Mouse (Mus musculus) MEL (cell line): ENCODE measurements around the gene Ecpas. TPM values are rescaled to one million over a fixed set of nuclear protein-coding genes. Genes with fewer than 3 reads are reported as not detected.

Experiments used
- DNase-seq: peaks from one replicate; pipeline ENCODE4 v3.0.0; 2011; ENCODE audit warnings: low read depth, low spot score
- H3K27ac ChIP-seq: 2 replicates; pipeline ENCODE4 v1.5.1; 2012; ENCODE audit warnings: low read depth, mild to moderate bottlenecking, control low read depth, low read length, moderate library complexity; ENCODE audit not compliant: control insufficient read depth
- H3K27me3 ChIP-seq, 2 experiments: fragments of 150-350 bp in 1 of 2; sonication (generic) in 1 of 2; 2 replicates each; pipeline ENCODE4 v1.6.1; 2012; ENCODE audit warnings: low read length in 2 of 2, mild to moderate bottlenecking in 2 of 2, improper control_type of control experiment in 1 of 2, moderate library complexity in 1 of 2; ENCODE audit not compliant: insufficient read depth in 2 of 2, control insufficient read depth in 1 of 2
- H3K36me3 ChIP-seq, 2 experiments: 2 replicates each; pipeline ENCODE4 v1.6.1; 2012 to 2014; ENCODE audit warnings: low read length in 2 of 2, improper control_type of control experiment in 1 of 2, inconsistent platforms in 1 of 2, mild to moderate bottlenecking in 1 of 2; ENCODE audit not compliant: insufficient read depth in 2 of 2, control insufficient read depth in 1 of 2
- H3K4me1 ChIP-seq, 2 experiments: fragments of 150-350 bp in 1 of 2; sonication (generic) in 1 of 2; 2 replicates each; pipeline ENCODE4 v1.6.1; 2012; ENCODE audit warnings: low read length in 2 of 2, improper control_type of control experiment in 1 of 2, mild to moderate bottlenecking in 1 of 2; ENCODE audit not compliant: insufficient read depth in 2 of 2, control insufficient read depth in 1 of 2
- H3K4me3 ChIP-seq, 2 experiments: fragments of 150-350 bp in 1 of 2; sonication (generic) in 1 of 2; 2 replicates each; pipeline ENCODE4 v1.5.1; 2012; ENCODE audit warnings: low read depth in 2 of 2, low read length in 2 of 2, mild to moderate bottlenecking in 2 of 2, moderate library complexity in 2 of 2, control low read depth in 1 of 2, improper control_type of control experiment in 1 of 2; ENCODE audit not compliant: control insufficient read depth in 1 of 2, insufficient read depth in 1 of 2
- H3K79me2 ChIP-seq: 2 replicates; pipeline ENCODE4 v1.6.1; 2012; ENCODE audit warnings: mild to moderate bottlenecking, low read length, moderate library complexity; ENCODE audit not compliant: control insufficient read depth, poor library complexity, insufficient read depth
- H3K9ac ChIP-seq: 2 replicates; pipeline ENCODE4 v1.6.1; 2012; ENCODE audit warnings: low read depth, mild to moderate bottlenecking, control low read depth, low read length, moderate library complexity; ENCODE audit not compliant: control insufficient read depth, poor library complexity, severe bottlenecking
- H3K9me3 ChIP-seq: fragments of 150-350 bp; sonication (generic); replicated peaks from 2 replicates; pipeline ENCODE4 v1.6.1; 2012; ENCODE audit warnings: mild to moderate bottlenecking, low read length, improper control_type of control experiment, moderate library complexity; ENCODE audit not compliant: insufficient read depth
- BHLHE40 ChIP-seq: IDR thresholded peaks from 2 replicates; pipeline ENCODE4 v1.6.1; 2012; ENCODE audit warnings: low read depth, mild to moderate bottlenecking, inconsistent platforms, low read length, improper control_type of control experiment, borderline replicate concordance
- CHD1 ChIP-seq: IDR thresholded peaks from 2 replicates; pipeline ENCODE4 v1.6.1; 2012; ENCODE audit warnings: low read depth, mild to moderate bottlenecking, inconsistent platforms, low read length, improper control_type of control experiment
- CHD2 ChIP-seq: IDR thresholded peaks from 2 replicates; pipeline ENCODE4 v1.6.1; 2011; ENCODE audit warnings: low read length, improper control_type of control experiment
- CTCF ChIP-seq, 3 experiments: IDR thresholded peaks in 2 of 3; conservative IDR thresholded peaks in 1 of 3; 2 replicates each; pipeline ENCODE4 v1.5.1; 2011 to 2012; ENCODE audit warnings: low read length in 3 of 3, low read depth in 2 of 3, mild to moderate bottlenecking in 2 of 3, improper control_type of control experiment in 1 of 3, inconsistent platforms in 1 of 3, mixed read lengths in 1 of 3, moderate library complexity in 1 of 3; ENCODE audit not compliant: control insufficient read depth in 1 of 3, insufficient read depth in 1 of 3, poor library complexity in 1 of 3, severe bottlenecking in 1 of 3
- E2F4 ChIP-seq: IDR thresholded peaks from 2 replicates; pipeline ENCODE4 v1.6.1; 2011; ENCODE audit warnings: low read depth, low read length, improper control_type of control experiment, borderline replicate concordance
- ELF1 ChIP-seq: IDR thresholded peaks from 2 replicates; pipeline ENCODE4 v1.6.1; 2014; ENCODE audit warnings: low read depth, mild to moderate bottlenecking, inconsistent platforms, low read length, improper control_type of control experiment, moderate library complexity
- EP300 ChIP-seq, 2 experiments: IDR thresholded peaks; 2 replicates each; pipeline ENCODE4 v1.6.1; 2011; ENCODE audit warnings: improper control_type of control experiment in 2 of 2, low read length in 2 of 2, low read depth in 1 of 2, mild to moderate bottlenecking in 1 of 2
- ETS1 ChIP-seq: IDR thresholded peaks from 2 replicates; pipeline ENCODE4 v1.6.1; 2012; ENCODE audit warnings: low read depth, mild to moderate bottlenecking, inconsistent platforms, low read length, improper control_type of control experiment, moderate library complexity
- GATA1 ChIP-seq: IDR thresholded peaks from 2 replicates; pipeline ENCODE4 v1.6.1; 2011; ENCODE audit warnings: low read depth, low read length, improper control_type of control experiment
- HCFC1 ChIP-seq: IDR thresholded peaks from 2 replicates; pipeline ENCODE4 v1.6.1; 2012; ENCODE audit warnings: low read depth, mild to moderate bottlenecking, inconsistent platforms, low read length, improper control_type of control experiment, moderate library complexity
- JUND ChIP-seq: IDR thresholded peaks from 2 replicates; pipeline ENCODE4 v1.6.1; 2011; ENCODE audit warnings: low read depth, mild to moderate bottlenecking, improper control_type of control experiment, low read length
- KAT2A ChIP-seq: conservative IDR thresholded peaks from 2 replicates; pipeline ENCODE4 v1.6.1; 2012; ENCODE audit warnings: low read depth, low read length, improper control_type of control experiment, inconsistent platforms
- MAFK ChIP-seq: IDR thresholded peaks from 2 replicates; pipeline ENCODE4 v1.6.1; 2011; ENCODE audit warnings: low read depth, mild to moderate bottlenecking, low read length, improper control_type of control experiment, borderline replicate concordance
- MAX ChIP-seq: IDR thresholded peaks from 2 replicates; pipeline ENCODE4 v1.6.1; 2011; ENCODE audit warnings: low read length, improper control_type of control experiment
- MAZ ChIP-seq: IDR thresholded peaks from 2 replicates; pipeline ENCODE4 v1.6.1; 2012; ENCODE audit warnings: low read depth, mild to moderate bottlenecking, inconsistent platforms, low read length, improper control_type of control experiment
- MEF2A ChIP-seq: IDR thresholded peaks from 2 replicates; pipeline ENCODE4 v1.6.1; 2014; ENCODE audit warnings: low read depth, mild to moderate bottlenecking, inconsistent platforms, low read length, improper control_type of control experiment; ENCODE audit not compliant: poor library complexity, insufficient replicate concordance, severe bottlenecking; ENCODE audit errors: extremely low read depth
- MXI1 ChIP-seq: IDR thresholded peaks from 2 replicates; pipeline ENCODE4 v1.6.1; 2011; ENCODE audit warnings: mild to moderate bottlenecking, low read depth, low read length, improper control_type of control experiment
- MYB ChIP-seq: IDR thresholded peaks from 2 replicates; pipeline ENCODE4 v1.6.1; 2011; ENCODE audit warnings: mild to moderate bottlenecking, low read depth, low read length, improper control_type of control experiment
- MYC ChIP-seq: IDR thresholded peaks from 2 replicates; pipeline ENCODE4 v1.6.1; 2011; ENCODE audit warnings: low read depth, mild to moderate bottlenecking, low read length, improper control_type of control experiment, moderate library complexity
- NELFE ChIP-seq: IDR thresholded peaks from 2 replicates; pipeline ENCODE4 v1.6.1; 2011; ENCODE audit warnings: low read depth, low read length, improper control_type of control experiment
- NRF1 ChIP-seq: IDR thresholded peaks from 2 replicates; pipeline ENCODE4 v1.6.1; 2014; ENCODE audit warnings: low read depth, mild to moderate bottlenecking, inconsistent platforms, low read length, improper control_type of control experiment, moderate library complexity; ENCODE audit not compliant: poor library complexity, insufficient read depth, severe bottlenecking
- POLR2AphosphoS2 ChIP-seq: IDR thresholded peaks from 2 replicates; pipeline ENCODE4 v1.6.1; 2011; ENCODE audit warnings: low read length, improper control_type of control experiment
- POLR2AphosphoS5 ChIP-seq: IDR thresholded peaks from 2 replicates; pipeline ENCODE4 v1.6.1; 2012; ENCODE audit warnings: low read depth, borderline replicate concordance, mild to moderate bottlenecking, inconsistent platforms, low read length, moderate library complexity, mixed read lengths
- RAD21 ChIP-seq: IDR thresholded peaks from 2 replicates; pipeline ENCODE4 v1.6.1; 2011; ENCODE audit warnings: mild to moderate bottlenecking, low read depth, low read length, improper control_type of control experiment
- RCOR1 ChIP-seq: IDR thresholded peaks from 2 replicates; pipeline ENCODE4 v1.6.1; 2012; ENCODE audit warnings: low read depth, mild to moderate bottlenecking, inconsistent platforms, low read length, improper control_type of control experiment
- SIN3A ChIP-seq: IDR thresholded peaks from 2 replicates; pipeline ENCODE4 v1.6.1; 2012; ENCODE audit warnings: low read length, improper control_type of control experiment, inconsistent platforms
- SMC3 ChIP-seq: IDR thresholded peaks from 2 replicates; pipeline ENCODE4 v1.6.1; 2011; ENCODE audit warnings: low read depth, low read length, improper control_type of control experiment
- TAL1 ChIP-seq: IDR thresholded peaks from 2 replicates; pipeline ENCODE4 v1.6.1; 2012; ENCODE audit warnings: mild to moderate bottlenecking, inconsistent platforms, low read length, moderate library complexity, mixed read lengths
- TCF12 ChIP-seq: IDR thresholded peaks from 2 replicates; pipeline ENCODE4 v1.6.1; 2014; ENCODE audit warnings: low read depth, mild to moderate bottlenecking, inconsistent platforms, low read length, improper control_type of control experiment, moderate library complexity
- USF1 ChIP-seq: IDR thresholded peaks from 2 replicates; pipeline ENCODE4 v1.6.1; 2014; ENCODE audit warnings: low read depth, mild to moderate bottlenecking, inconsistent platforms, low read length, improper control_type of control experiment, moderate library complexity
- USF2 ChIP-seq, 2 experiments: IDR thresholded peaks; 2 replicates each; pipeline ENCODE4 v1.6.1; 2011 to 2012; ENCODE audit warnings: improper control_type of control experiment in 2 of 2, low read length in 2 of 2, borderline replicate concordance in 1 of 2, inconsistent platforms in 1 of 2, low read depth in 1 of 2, mild to moderate bottlenecking in 1 of 2; ENCODE audit not compliant: insufficient read depth in 1 of 2
- ZC3H11A ChIP-seq: IDR thresholded peaks from 2 replicates; pipeline ENCODE4 v1.6.1; 2012; ENCODE audit warnings: low read depth, mild to moderate bottlenecking, inconsistent platforms, low read length, improper control_type of control experiment
- ZKSCAN1 ChIP-seq: IDR thresholded peaks from 2 replicates; pipeline ENCODE4 v1.6.1; 2012; ENCODE audit warnings: low read depth, mild to moderate bottlenecking, inconsistent platforms, low read length, improper control_type of control experiment, moderate library complexity
- ZNF384 ChIP-seq: IDR thresholded peaks from 2 replicates; pipeline ENCODE4 v1.6.1; 2012; ENCODE audit warnings: low read depth, mild to moderate bottlenecking, inconsistent platforms, low read length, improper control_type of control experiment
- polyA plus RNA-seq, 2 experiments: library from polyadenylated mRNA; stranded (reverse) in 1 of 2; unstranded in 1 of 2; fragments of >175 nt in 1 of 2; fragments of >200 nt in 1 of 2; gene quantifications; 2 replicates each; pipeline versions ENCODE4 v1.2.1 to v1.2.4; 2012; ENCODE audit warnings: low replicate concordance in 2 of 2, low read depth in 1 of 2; ENCODE audit not compliant: insufficient read length in 2 of 2, insufficient read depth in 1 of 2, missing spikeins in 1 of 2
- total RNA-seq: library from RNA; depleted of rRNA; stranded (reverse); fragments of 300-350 nt; gene quantifications from 2 replicates; pipeline ENCODE4 v1.2.3, GENCODE M21; 2012

Ecpas gene
- total and polyA plus RNA-seq, 3 experiments = 37.8 to 161 (median 57.6) TPM

DNA sequence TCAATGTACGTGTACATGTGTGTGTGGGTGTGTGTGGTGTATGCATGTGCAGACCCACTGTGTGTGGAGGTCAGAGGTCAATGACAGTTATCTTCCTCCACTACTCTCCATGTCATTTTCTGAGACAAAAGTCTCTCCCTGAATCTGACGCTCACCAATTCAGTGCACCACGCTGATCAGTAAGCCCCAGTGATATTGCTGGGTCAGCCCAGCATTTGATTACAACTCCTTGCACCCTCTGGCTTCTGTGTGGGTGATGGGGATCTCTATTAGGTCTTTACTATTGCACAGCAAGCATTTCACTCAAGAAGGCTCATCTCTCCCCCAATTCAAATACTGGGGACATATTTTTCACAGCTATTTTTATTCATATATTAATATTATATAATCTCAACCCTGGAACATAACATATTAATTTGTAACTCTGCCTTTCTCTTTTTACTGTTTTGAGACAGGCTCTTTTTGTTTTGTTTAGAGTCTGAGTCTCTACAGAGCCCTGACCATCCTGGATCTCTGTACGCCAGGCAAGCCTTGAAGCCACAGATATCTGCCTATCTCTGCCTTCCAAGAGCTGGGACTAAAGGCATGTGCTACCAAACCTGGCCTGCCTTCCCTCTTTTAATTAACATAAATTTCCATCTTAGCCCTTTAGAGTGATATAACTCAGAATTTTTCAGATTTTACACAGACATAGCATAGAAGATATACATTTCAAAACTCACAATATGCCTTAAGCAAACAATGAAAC is 22.3 kb downstream of the Ecpas start:
- H3K27ac ChIP-seq = no peak overlapping the region
- H3K36me3 ChIP-seq = peaks cover 7 to 52% of the 10 kb centered on the region in 2 experiments
- no peaks in the 10 kb centered on the region for H3K27me3 ChIP-seq
- no peak for DNase-seq
- no peak overlapping the region for H3K4me3 ChIP-seq
- TF ChIP-seq BHLHE40 (no peak), MYC (no peak), SIN3A (no peak), ETS1 (no peak), CHD1 (no peak), ELF1 (no peak), MAZ (no peak), HCFC1 (no peak), POLR2AphosphoS5 (no peak), RAD21 (no peak), GATA1 (peak; percentile 53; the same call in 1 of the 2 replicates), MXI1 (no peak), JUND (no peak), MAX (no peak), SMC3 (no peak), USF2 (IDR thresholded peaks at IDR 0.05; ENCODE audit: borderline replicate concordance in 1 of 2, insufficient read depth in 1 of 2, low read depth in 1 of 2, low read length in 2 of 2) (no peak), USF1 (no peak), MEF2A (no peak), ZC3H11A (no peak), CHD2 (no peak), CTCF (IDR thresholded peaks at IDR 0.05 in 2 of 3, conservative IDR thresholded peaks at IDR 0.05 in 1 of 3; ENCODE audit: control insufficient read depth in 1 of 3, insufficient read depth in 1 of 3, low read depth in 2 of 3, low read length in 3 of 3, poor library complexity in 1 of 3, severe bottlenecking in 1 of 3) (no peak), TCF12 (peak; percentile 72), KAT2A (no peak), ZKSCAN1 (peak; percentile 77; the same call in 1 of the 2 replicates), E2F4 (no peak), POLR2AphosphoS2 (no peak), NRF1 (no peak), NELFE (no peak), TAL1 (peak; percentile 36; the same call in 1 of the 2 replicates), EP300 (IDR thresholded peaks at IDR 0.05; ENCODE audit: low read depth in 1 of 2, low read length in 2 of 2) (peak in 1 of 2 experiments; percentile 38; a peak in 1 of 4 replicates), MYB (no peak), RCOR1 (no peak), ZNF384 (no peak), MAFK (no peak)
- peaks cover 14 to 43% of the 10 kb centered on the region in 2 experiments for H3K4me1 ChIP-seq
- H3K9ac ChIP-seq = no peak overlapping the region
- peaks cover 58% of the 10 kb centered on the region for H3K79me2 ChIP-seq
- H3K9me3 ChIP-seq = no peaks in the 10 kb centered on the region
